Comparison of ENCODE assay signal across 12 mouse cellular contexts in the genomic region with DNA sequence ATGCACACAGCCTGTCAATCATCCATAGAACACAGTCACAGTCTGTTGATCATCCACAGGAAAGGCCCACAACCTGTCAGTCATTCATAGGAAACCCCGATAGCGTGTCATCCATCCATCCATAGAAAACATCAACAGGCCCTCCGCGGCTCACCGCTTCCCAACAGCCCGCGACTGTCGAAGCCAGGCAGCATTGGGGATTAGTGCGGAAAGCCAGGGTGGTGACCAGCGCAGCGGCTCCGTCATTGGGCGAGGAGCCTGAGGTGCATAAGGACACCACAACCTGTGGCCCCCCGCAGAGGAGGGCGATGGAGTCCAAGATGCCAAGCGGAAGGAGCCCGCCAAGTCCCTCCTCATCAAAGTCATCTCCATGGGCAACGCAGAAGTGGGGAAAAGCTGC.
"Had no signal": no experiment of that assay in that cellular context is flagged by ENCODE, and none has a peak within 500 bp of the region (broad histone marks: within the 10 kb centered on the region; RNA-seq: fewer than 3 reads in every experiment).

No protein-coding gene starts in this region.

- H3K9ac ChIP-seq: limb, embryonic 12.5 days; liver, embryonic 13.5 days; liver, postnatal 0 days; lung, embryonic 15.5 days; midbrain, embryonic 13.5 days; neural tube, embryonic 15.5 days had no signal

- H3K27ac ChIP-seq: limb, embryonic 12.5 days; liver, embryonic 13.5 days; lung, embryonic 15.5 days; midbrain, embryonic 13.5 days; neural tube, embryonic 15.5 days; stomach, postnatal 0 days had no signal

- H3K9me3 ChIP-seq: limb, embryonic 12.5 days; liver, embryonic 13.5 days; lung, embryonic 15.5 days; midbrain, embryonic 13.5 days; neural tube, embryonic 15.5 days had no signal

- H3K4me1 ChIP-seq: liver, embryonic 13.5 days; lung, embryonic 15.5 days had no signal

- H3K4me2 ChIP-seq: limb, embryonic 12.5 days; liver, embryonic 13.5 days; lung, embryonic 15.5 days; midbrain, embryonic 13.5 days; neural tube, embryonic 15.5 days had no signal

- H3K36me3 ChIP-seq: limb, embryonic 12.5 days; liver, embryonic 13.5 days; lung, embryonic 15.5 days; midbrain, embryonic 13.5 days; neural tube, embryonic 15.5 days had no signal

- ATAC-seq: liver, postnatal 0 days had no signal

- DNase-seq: layer of hippocampus, adult 9-11 months; layer of hippocampus, postnatal 36 days; liver; liver, embryonic 13.5 days; liver, postnatal 0 days; lung, postnatal 14 days had no signal

- H3K27me3 ChIP-seq: limb, embryonic 12.5 days; liver, embryonic 13.5 days; lung, embryonic 15.5 days; midbrain, embryonic 13.5 days; neural tube, embryonic 15.5 days had no signal

- H3K4me3 ChIP-seq: limb, embryonic 12.5 days; liver, embryonic 13.5 days; lung, embryonic 15.5 days; midbrain, embryonic 13.5 days; myocyte; neural tube, embryonic 15.5 days had no signal
